Mouse (Mus musculus) c-Kit-positive CD71-negative TER-119-negative erythroid progenitor cells, embryonic 14.5 days (primary cell): ENCODE data around the gene Tmprss5.

Experiments
- DNase-seq: peaks from one replicate; pipeline ENCODE4 v3.0.0-alpha.2; 2013; ENCODE audit warnings: low read depth

Gene Tmprss5

GRCm38 (mm10) chr9:49081107-49081506 lies at the start of gene Tmprss5:
Tmprss5 (plus strand) TSS chr9:49081260.
- DNase-seq: no peak

GRCm38 (mm10) chr9:49034764-49035163 lies 46.3 kb upstream of the Tmprss5 start:
- DNase-seq: no peak

DNA sequence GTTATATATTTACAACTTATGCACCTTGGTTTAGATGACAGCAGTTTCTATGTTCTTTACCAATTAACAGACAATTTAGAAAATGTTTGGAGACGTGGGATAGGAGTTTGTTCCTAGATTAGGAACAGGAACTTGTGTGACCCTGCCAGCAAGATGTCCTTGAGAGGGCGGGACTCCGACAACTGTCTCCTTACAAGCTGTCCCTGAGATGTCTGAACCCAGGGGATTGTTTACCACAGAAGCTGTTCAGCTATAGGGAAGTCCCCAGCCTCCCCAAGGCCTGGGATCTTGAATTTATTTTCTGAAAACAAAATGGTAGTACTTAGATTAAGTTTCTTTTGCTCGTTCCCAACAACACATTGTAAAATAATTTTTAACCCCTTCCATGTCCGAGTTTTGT lies 30.2 kb upstream of the Tmprss5 start:
- no peak for DNase-seq

- DNase-seq: peak; percentile 56
These were observed 29.7 kb upstream of the Tmprss5 start for GRCm38 (mm10) chr9:49051349-49051748.

DNA sequence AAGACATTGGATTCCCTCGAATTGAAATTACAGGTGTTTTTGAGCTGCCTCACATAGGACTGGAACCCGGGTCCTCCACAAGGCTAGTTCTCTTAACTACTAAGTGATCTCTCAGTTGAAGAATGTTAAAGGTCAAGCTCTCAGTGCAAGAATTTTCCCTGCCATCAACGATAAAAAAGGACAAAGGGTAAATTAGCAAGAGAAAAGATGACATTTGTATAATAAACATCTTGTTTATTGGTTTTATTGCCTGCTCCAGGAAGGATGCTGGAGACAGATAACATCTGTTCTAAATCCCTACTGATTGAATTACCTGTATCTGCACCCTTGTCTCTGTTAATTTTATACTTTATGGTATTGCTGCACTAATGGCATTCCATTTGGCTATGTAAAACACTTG lies 27.0 kb upstream of the Tmprss5 start:
- DNase-seq: no peak

DNA sequence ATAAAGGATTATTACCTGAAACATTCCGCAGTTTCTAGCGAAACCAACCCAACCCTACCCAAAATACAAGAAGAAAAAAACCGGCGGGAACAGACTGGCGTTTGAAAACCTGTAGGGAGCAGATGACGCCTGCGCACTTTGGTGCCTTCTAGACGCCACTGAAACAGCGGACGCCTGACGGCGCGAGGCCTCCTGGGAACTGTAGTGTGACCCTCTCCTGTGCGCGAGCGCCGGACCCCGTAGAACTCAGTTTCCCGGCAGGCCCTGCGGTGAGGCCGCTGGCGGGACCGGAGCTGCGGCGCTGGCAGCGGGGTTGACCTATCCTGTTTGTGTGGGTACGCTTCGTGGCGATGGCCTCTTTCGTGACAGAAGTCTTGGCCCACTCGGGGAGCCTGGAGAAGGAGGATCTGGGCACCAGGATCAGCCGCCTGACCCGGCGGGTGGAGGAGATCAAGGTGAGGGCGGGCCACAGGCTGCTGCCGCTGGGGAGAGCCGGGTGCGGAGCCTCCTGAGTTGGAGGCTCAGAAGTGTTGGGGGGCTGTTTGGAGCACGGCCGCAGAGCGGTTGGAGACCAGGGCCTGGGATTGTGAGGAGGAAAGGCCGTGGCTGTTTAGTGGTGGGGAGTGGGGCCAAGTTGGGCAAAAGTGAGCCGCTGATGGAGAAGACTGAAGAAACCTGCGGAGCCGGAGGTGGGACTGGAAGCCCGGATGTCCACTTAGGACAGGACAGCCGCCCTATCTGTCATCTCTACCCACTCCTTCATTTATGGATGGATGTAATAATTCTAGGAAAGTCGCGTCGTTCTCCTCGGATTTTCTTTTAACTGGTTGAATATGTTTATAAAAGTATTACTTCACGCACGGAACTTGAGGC lies 25.5 kb upstream of the Tmprss5 start, which contains the start of gene Zw10:
Gene Zw10, plus strand, starts transcription at position 281 of the 873 bp plus-strand sequence.
- peak; percentile 85 for DNase-seq

GRCm38 (mm10) chr9:49076847-49077246 lies 4.2 kb upstream of the Tmprss5 start:
- no peak for DNase-seq

DNA sequence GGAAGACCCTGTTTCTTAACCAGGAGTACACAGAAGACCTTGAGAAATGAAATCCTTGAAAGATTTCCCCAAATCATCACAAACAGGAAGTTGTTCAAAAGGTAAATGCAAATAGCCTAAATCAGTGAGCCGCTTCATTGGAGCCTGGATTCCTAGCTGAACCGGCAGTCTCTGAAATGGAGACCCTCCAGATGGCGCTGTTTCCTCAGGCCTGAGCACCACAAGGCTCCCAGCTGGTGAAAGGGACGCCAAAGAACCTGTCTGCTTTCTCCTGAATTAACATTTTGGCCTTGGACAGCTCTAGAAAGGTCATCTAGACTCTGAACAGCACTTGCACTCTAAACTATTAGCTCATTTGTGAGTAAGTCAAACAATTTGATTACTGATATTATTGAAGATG lies 501 bp downstream of the Tmprss5 start:
- peak; percentile 38 for DNase-seq

DNA sequence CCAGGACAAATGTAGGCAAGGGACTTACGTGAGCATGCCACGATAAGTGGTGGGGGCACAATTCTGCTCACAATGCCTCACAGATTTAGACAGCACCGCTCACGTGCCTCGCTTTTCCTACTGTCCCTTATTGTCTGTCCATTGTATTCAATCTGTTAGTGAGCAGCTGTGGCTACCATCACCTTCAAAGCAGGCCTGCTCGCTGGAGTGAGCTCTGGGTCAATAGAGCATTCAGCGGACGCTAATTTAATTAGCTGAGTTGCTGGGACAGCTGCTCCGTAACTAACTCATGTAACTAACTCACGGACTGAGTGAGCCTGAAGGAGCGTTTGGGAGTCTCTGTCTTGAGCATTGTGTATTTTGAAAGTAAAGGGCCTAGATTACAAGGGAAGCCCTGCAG lies 6.3 kb downstream of the Tmprss5 start:
- DNase-seq: no peak

- DNase-seq: no peak
These were observed 17.8 kb downstream of the Tmprss5 start for GRCm38 (mm10) chr9:49098871-49099270.

- DNase-seq: no peak
These were observed 21.3 kb downstream of the Tmprss5 start for GRCm38 (mm10) chr9:49102328-49102727.

- DNase-seq: no peak
These were observed 28.0 kb downstream of the Tmprss5 start for GRCm38 (mm10) chr9:49109101-49109500.

DNA sequence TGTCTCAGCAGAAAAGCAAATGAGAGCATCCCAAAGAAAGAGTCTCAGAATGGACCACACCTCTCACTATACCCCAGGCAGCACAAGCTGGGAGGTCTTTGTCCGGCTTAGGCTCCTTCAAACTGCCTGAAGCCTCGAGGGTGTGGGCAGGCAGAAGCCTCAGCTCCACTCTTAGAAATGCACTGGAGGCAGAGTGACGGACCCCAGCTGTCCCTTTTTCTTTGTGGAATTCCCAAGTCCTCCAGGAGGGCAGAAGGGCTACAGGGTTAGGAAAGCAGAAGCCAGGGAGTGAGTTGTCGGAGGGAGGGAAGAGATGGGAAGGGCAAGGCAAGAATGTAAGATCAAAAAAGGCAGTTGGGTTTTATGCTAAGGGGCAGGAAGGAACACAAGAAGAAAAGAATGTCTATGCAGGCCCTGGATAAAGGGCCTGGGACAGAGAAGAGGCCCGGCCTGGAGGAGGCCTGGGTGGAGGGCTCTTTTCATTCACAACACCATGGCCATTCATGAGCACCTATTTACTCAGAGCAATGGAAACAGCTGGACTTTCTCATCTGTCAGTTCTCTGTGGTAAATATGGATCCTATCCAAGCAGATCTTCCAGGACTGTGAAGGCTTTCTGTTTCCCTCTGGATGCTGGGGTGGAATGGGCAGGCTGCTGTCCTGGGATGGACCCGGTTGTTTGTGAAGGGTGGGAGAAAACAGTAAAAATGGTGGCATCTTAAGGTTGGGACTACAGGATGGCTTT lies 29.6 kb downstream of the Tmprss5 start:
- DNase-seq: no peak

GRCm38 (mm10) chr9:49111296-49111695 lies 30.2 kb downstream of the Tmprss5 start:
- no peak for DNase-seq

GRCm38 (mm10) chr9:49118271-49118825 lies 37.3 kb downstream of the Tmprss5 start:
- no peak for DNase-seq

DNA sequence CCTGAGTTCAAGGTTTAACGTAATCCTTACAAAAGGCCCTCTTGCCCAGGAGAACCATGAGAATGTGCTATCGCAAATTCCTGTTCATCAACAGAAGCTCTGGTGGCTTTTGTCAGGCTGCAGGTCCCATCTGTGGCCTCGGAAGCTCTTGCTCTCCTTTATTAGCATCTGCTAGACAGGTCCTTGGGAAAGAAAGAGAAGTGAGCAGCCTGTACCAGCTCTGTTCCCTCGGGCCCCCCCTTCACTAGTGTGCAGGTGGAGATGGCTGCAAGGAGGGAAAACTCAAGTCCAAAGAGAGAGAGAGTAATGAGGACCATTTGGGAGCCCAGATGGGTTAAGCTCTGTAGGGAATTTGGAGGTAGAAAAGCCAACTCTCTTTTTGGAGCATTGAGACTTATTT lies 38.7 kb downstream of the Tmprss5 start:
- DNase-seq: no peak

GRCm38 (mm10) chr9:49125706-49126105 lies 44.6 kb downstream of the Tmprss5 start:
- no peak for DNase-seq

DNA sequence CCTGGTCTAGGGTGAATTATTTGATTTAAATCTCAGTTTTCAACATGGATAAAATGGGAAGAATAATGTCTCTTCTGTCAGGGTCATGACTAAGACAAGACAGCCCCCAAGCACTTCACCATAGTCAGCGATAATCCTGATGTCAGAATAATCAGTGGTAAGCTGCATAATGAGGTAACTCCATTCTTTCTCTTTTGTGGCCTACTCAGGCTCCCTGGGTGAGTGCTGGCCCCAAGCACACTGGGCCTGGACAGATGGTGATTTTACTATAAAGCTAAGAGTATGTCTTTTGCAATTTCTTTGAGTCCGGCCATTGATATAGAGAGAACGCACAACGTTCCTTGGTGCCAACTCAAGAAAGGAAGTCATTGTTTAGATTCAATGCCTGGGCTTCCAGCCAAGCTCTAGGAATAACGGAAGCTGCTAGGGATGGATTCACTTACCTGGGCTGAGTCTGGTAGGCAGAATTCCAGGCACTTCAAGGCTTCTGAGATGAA lies 49.5 kb downstream of the Tmprss5 start:
- DNase-seq: no peak

GRCm38 (mm10) chr9:49143841-49144240 lies 62.8 kb downstream of the Tmprss5 start:
- no peak for DNase-seq

GRCm38 (mm10) chr9:49145776-49146175 lies 64.7 kb downstream of the Tmprss5 start:
- DNase-seq: no peak

DNA sequence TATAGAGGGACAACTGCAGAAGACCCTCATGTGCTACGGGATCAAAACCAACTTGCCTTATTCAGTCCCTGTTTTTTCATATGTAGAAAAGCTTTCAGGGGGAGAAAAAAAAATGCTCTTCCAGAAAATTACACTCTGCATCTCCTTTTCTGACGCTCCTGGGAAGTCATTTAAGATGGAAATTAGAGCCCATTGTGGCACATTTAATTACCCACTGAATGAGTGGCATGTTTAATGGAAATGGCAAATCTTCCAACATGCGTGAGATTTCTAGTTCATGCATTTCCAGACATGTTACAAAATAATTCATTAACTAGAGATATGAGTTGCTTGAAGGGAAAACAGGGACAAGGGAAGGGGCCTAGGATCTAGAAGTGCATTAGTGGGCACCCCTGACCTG lies 66.0 kb downstream of the Tmprss5 start:
- no peak for DNase-seq
